Mouse (Mus musculus) ES-E14 (cell line): ENCODE results near the gene Rbm7. TPM values are rescaled to one million over a fixed set of nuclear protein-coding genes. Genes with fewer than 3 reads are reported as not detected.
"Not testable (repeated sequence)": the region's sequence is repeated elsewhere in the genome, so short reads cannot be mapped to it uniquely, and the experiment has no call there.

Source experiments
- DNase-seq: peaks from one replicate; pipeline ENCODE4 v3.0.0-alpha.2; 2013; ENCODE audit warnings: low read depth, low spot score
- H3K27ac ChIP-seq: 2 replicates; pipeline ENCODE4 v1.5.1; 2012; ENCODE audit warnings: low read depth, mild to moderate bottlenecking, low read length, moderate library complexity, mixed read lengths; ENCODE audit not compliant: poor library complexity, insufficient read depth, severe bottlenecking
- H3K36me3 ChIP-seq: 2 replicates; pipeline ENCODE4 v1.6.1; 2012; ENCODE audit warnings: mild to moderate bottlenecking, low read length, moderate library complexity, mixed read lengths; ENCODE audit not compliant: control insufficient read depth, poor library complexity, insufficient read depth, severe bottlenecking
- H3K4me1 ChIP-seq, 2 experiments: fragments of 150-350 bp in 1 of 2; sonication (generic) in 1 of 2; 2 replicates each; pipeline ENCODE4 v1.6.1; 2012; ENCODE audit warnings: low read length in 2 of 2, mild to moderate bottlenecking in 1 of 2, mixed read lengths in 1 of 2; ENCODE audit not compliant: control insufficient read depth in 2 of 2, insufficient read depth in 2 of 2, poor library complexity in 1 of 2
- H3K4me3 ChIP-seq, 2 experiments: fragments of 150-350 bp in 1 of 2; sonication (generic) in 1 of 2; 2 replicates each; pipeline ENCODE4 v1.5.1; 2012; ENCODE audit warnings: low read length in 2 of 2, low read depth in 1 of 2, mild to moderate bottlenecking in 1 of 2, mixed read lengths in 1 of 2; ENCODE audit not compliant: insufficient read depth in 1 of 2, poor library complexity in 1 of 2, severe bottlenecking in 1 of 2
- H3K9ac ChIP-seq: 2 replicates; pipeline ENCODE4 v1.6.1; 2012; ENCODE audit warnings: low read depth, mild to moderate bottlenecking, low read length, mixed read lengths; ENCODE audit not compliant: poor library complexity, insufficient read depth, severe bottlenecking
- H3K9me3 ChIP-seq: fragments of 150-350 bp; sonication (generic); 2 replicates; pipeline ENCODE4 v1.6.1; 2012; ENCODE audit warnings: low read depth, mild to moderate bottlenecking, low read length; ENCODE audit not compliant: control insufficient read depth, insufficient read depth
- CHD2 ChIP-seq: IDR thresholded peaks from 2 replicates; pipeline ENCODE4 v1.6.1; 2014; ENCODE audit warnings: mild to moderate bottlenecking, low read depth, low read length, inconsistent platforms
- HCFC1 ChIP-seq: IDR thresholded peaks from 2 replicates; pipeline ENCODE4 v1.6.1; 2012; ENCODE audit warnings: low read length, inconsistent platforms, borderline replicate concordance; ENCODE audit not compliant: insufficient read depth
- MAFK ChIP-seq: IDR thresholded peaks from 2 replicates; pipeline ENCODE4 v1.6.1; 2014; ENCODE audit warnings: mild to moderate bottlenecking, low read depth, low read length, inconsistent platforms; ENCODE audit not compliant: insufficient read depth
- ZC3H11A ChIP-seq: IDR thresholded peaks from 2 replicates; pipeline ENCODE4 v1.6.1; 2012; ENCODE audit warnings: low read depth, mild to moderate bottlenecking, inconsistent platforms, low read length, borderline replicate concordance
- ZNF384 ChIP-seq: IDR thresholded peaks from 2 replicates; pipeline ENCODE4 v1.6.1; 2012; ENCODE audit warnings: low read depth, low read length, inconsistent platforms
- in situ Hi-C, 2 experiments: fragments of 600-800 bp; cut with MboI; formaldehyde crosslinking; loops; one replicate each; pipeline ENCODE4 v1.15.1; 2025; ENCODE audit warnings: low sequenced_read_pairs in 2 of 2, inconsistent platforms in 1 of 2; ENCODE audit not compliant: unreplicated experiment in 2 of 2
- total RNA-seq: library from RNA; depleted of rRNA; stranded (reverse); fragments of 300-350 nt; gene quantifications from 2 replicates; pipeline ENCODE4 v1.2.3, GENCODE M21; 2012

The Rbm7 gene
- total RNA-seq, 1 experiment = 40.0 TPM

DNA sequence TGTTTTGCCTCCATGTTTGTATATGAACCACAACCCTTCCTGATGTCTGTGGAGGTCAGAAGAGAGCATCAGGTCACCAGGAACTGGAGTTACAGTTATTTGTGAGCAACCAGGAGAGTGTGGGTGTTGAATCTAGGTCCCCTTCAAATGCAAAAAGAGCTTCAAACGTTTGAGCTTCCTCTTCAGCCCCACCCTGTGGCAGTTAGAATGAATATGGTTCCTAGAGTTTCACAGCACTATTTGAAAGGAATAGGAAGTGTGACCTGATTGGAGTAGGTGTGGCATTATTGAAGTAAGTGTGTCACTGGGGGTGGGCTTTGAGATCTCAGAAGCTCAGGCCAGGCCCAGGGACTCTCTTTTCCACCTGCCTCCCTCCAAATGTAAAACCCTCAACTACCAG, 30.5 kb upstream of the Rbm7 start:
- Histone ChIP-seq H3K4me1 (no peaks in the 10 kb centered on the region), H3K9ac (no peak overlapping the region), H3K4me3 (no peak overlapping the region), H3K9me3 (no peaks in the 10 kb centered on the region), H3K27ac (no peak overlapping the region), H3K36me3 (no peaks in the 10 kb centered on the region)
- in situ Hi-C loops = no loop called here
- DNase-seq = no peak
- TF ChIP-seq HCFC1 = no peak
- TF ChIP-seq ZC3H11A = no peak
- TF ChIP-seq CHD2 = no peak

DNA sequence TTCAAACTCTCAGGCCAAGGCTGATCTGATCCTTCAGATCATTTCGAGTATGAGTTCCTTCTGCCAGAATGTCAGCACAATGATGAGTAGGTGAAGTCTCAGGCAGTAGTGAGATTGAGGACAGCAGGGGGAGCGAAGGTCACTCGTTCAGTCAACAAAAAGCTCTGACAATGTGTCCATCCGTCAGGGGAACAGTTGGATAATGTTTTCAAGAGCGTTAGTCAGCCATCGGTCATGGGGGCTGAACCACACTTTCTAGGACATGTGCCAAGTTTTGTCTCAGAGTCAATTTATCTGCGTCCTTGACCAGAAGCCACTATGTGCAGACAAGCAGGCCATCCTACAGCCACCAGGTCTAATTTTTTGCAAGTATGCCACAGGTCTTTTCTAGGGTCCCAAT, 25.3 kb upstream of the Rbm7 start:
- H3K36me3 ChIP-seq, H3K9me3 ChIP-seq, H3K27ac ChIP-seq, in situ Hi-C loops, H3K4me3 ChIP-seq, H3K9ac ChIP-seq, H3K4me1 ChIP-seq, DNase-seq: not testable (repeated sequence)

DNA sequence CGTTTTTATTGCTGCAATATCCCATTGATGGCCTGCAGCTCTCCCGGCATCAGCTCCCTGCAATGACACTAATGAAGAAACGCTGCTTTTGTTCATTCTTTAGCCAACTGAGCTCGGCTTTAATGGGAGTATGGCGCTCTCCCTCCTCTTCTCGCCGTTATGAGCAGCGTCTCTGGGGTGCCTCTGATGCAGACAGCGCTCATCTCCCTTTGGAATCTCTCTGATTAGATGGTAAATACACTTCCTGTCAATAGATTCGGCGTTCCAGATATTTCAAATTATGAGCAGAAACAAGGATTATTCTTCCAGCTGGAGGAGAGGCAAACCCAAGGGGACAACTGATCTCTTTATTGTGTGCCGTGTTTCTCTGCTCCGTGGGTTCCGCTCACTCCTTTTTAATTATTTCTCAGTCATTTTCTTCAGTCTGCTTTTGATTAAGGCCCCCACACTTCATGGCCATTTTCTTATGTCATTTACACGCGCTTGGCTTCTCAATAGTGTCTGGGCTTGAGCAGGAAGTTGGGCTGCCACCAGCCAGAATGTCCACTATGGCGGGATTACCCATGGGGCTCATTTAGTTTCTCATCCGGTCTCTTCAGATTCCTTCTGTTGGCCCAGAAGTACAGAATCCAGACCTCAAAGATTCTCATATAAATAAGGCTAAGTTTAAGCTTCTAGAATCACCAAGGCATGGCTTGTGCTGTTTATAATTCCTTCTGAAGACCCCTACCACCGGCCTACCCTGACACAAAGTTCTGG, 22.5 kb upstream of the Rbm7 start:
- Histone ChIP-seq H3K36me3 (no peaks in the 10 kb centered on the region), H3K27ac (no peak overlapping the region), H3K9ac (no peak overlapping the region), H3K4me1 (no peaks in the 10 kb centered on the region), H3K4me3 (no peak overlapping the region), H3K9me3 (no peaks in the 10 kb centered on the region)
- TF ChIP-seq ZC3H11A (no peak), HCFC1 (no peak), ZNF384 (no peak), MAFK (no peak), CHD2 (no peak)
- in situ Hi-C loops = no loop called here
- no peak for DNase-seq

DNA sequence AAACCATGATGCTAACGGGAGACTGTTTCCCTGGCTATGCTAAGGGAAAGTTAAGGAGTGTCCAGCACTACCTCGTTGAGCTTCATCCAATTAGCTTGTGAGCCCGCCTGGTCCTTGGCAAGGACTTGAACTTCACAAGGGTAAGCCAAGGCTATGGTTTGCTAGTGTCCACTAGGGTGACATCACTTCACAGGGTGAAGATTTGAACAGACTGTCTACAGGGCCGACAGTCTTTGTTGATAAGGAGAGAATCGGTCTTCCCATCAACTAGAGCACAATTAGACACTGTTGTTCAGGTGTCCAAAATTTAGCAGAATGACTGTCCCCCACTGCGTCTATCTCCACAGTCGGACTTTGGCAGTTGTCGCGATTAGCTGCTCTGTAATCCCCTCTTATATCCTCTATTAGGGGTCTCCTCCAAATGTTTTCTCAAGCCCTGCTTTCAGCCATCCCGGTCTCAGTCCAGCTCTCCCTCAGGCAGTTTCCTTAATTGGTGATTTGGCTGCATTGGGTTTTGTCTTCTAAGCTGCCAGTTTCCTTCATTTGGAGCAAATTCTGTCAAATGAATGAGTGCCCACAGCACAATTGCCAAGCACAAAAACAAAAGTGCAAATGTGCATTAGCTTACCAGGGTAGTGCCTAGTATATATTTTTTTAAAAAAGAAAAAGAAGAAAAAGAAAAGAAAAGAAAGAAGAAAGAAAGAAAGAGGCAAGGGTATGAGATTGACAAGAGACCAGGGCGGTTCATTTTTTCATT, 21.7 kb upstream of the Rbm7 start:
- H3K27ac ChIP-seq = no peak overlapping the region
- no peaks in the 10 kb centered on the region for H3K9me3 ChIP-seq
- no peak for TF ChIP-seq HCFC1
- no peak for TF ChIP-seq ZNF384
- no peak for TF ChIP-seq CHD2
- TF ChIP-seq MAFK = no peak
- no peak for TF ChIP-seq ZC3H11A
- no peaks in the 10 kb centered on the region for H3K36me3 ChIP-seq
- H3K9ac ChIP-seq = no peak overlapping the region
- no peak overlapping the region for H3K4me3 ChIP-seq
- in situ Hi-C loops = no loop called here
- DNase-seq = no peak
- no peaks in the 10 kb centered on the region for H3K4me1 ChIP-seq

DNA sequence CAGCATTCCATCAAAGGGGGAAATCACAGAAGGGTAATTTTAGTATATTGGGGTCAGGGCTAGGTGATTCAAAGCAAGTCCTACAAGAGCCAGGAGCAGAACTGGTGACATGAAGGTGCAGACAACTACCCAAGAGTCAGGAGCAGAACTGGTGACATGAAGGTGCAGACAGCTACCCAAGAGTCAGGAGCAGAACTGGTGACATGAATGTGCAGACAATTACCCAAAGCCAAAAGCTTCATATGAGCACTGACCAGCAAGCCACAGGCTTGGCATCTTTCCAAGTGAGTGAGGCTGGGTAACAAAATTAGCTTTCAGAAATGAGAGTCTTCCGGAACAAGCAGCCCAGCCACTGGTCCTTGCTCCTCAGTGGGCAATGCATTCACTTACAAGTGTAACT, 20.2 kb upstream of the Rbm7 start:
- Histone ChIP-seq H3K4me1 (no peaks in the 10 kb centered on the region), H3K9ac (no peak overlapping the region), H3K9me3 (no peaks in the 10 kb centered on the region), H3K27ac (no peak overlapping the region), H3K36me3 (no peaks in the 10 kb centered on the region), H3K4me3 (no peak overlapping the region)
- DNase-seq = no peak
- no peak for TF ChIP-seq ZNF384
- no peak for TF ChIP-seq ZC3H11A
- no peak for TF ChIP-seq CHD2
- no peak for TF ChIP-seq HCFC1
- no peak for TF ChIP-seq MAFK
- in situ Hi-C loops = no loop called here
